Mouse (Mus musculus) spleen, adult 2 months (tissue): Measurements from ENCODE around the gene G3bp2. TPM values are rescaled to one million over a fixed set of nuclear protein-coding genes. Genes with fewer than 3 reads are reported as not detected.
"Not testable (repeated sequence)": the region's sequence is repeated elsewhere in the genome, so short reads cannot be mapped to it uniquely, and the experiment has no call there.

ENCODE experiments used
- DNase-seq, 2 experiments: peaks; one replicate each; pipeline versions ENCODE4 v3.0.0 to v3.0.0-alpha.2; 2012 to 2021; ENCODE audit warnings: low spot score in 2 of 2, low read depth in 1 of 2
- H3K27ac ChIP-seq: fragments of 200-500 bp; 2 replicates; pipeline ENCODE4 v1.5.1; 2012; ENCODE audit warnings: low read length, inconsistent platforms; ENCODE audit not compliant: insufficient read depth
- H3K27me3 ChIP-seq: fragments of 200-500 bp; 2 replicates; pipeline ENCODE4 v1.6.1; 2012; ENCODE audit warnings: mild to moderate bottlenecking, moderate library complexity, low read length, inconsistent platforms; ENCODE audit not compliant: control insufficient read depth, insufficient read depth
- H3K36me3 ChIP-seq: fragments of 200-500 bp; 2 replicates; pipeline ENCODE4 v1.6.1; 2012; ENCODE audit warnings: mild to moderate bottlenecking, low read length, inconsistent platforms; ENCODE audit not compliant: control insufficient read depth, insufficient read depth
- H3K4me1 ChIP-seq: fragments of 200-500 bp; 2 replicates; pipeline ENCODE4 v1.6.1; 2011; ENCODE audit warnings: inconsistent platforms; ENCODE audit not compliant: control insufficient read depth, insufficient read depth, insufficient read length
- H3K4me3 ChIP-seq: fragments of 200-500 bp; 2 replicates; pipeline ENCODE4 v1.5.1; 2011; ENCODE audit warnings: mild to moderate bottlenecking, inconsistent platforms; ENCODE audit not compliant: insufficient read depth, insufficient read length; ENCODE audit errors: extremely low read depth
- CTCF ChIP-seq: fragments of 200-500 bp; IDR thresholded peaks from 2 replicates; pipeline ENCODE4 v1.5.1; 2011; ENCODE audit warnings: mild to moderate bottlenecking, inconsistent platforms; ENCODE audit not compliant: insufficient read depth, insufficient read length, insufficient replicate concordance; ENCODE audit errors: extremely low read depth
- POLR2A ChIP-seq: fragments of 200-500 bp; IDR thresholded peaks from 2 replicates; pipeline ENCODE4 v1.6.1; 2011; ENCODE audit warnings: low read depth, low read length, inconsistent platforms
- WGBS: fragments of 180-500 bp; shearing (Covaris S2); methylation state at CpG from one replicate; pipeline ENCODE4 v1.1.7; 2018; 5-methylcytosine and 5-hydroxymethylcytosine counted together
- polyA plus RNA-seq: library from polyadenylated mRNA; depleted of rRNA; stranded (reverse); fragments of >200 nt; gene quantifications from 2 replicates; pipeline ENCODE4 v1.2.3, GENCODE M21; 2012; rRNA removed

G3bp2 gene
- polyA plus RNA-seq, result 9.1 and 10.1 TPM in 2 replicates

DNA sequence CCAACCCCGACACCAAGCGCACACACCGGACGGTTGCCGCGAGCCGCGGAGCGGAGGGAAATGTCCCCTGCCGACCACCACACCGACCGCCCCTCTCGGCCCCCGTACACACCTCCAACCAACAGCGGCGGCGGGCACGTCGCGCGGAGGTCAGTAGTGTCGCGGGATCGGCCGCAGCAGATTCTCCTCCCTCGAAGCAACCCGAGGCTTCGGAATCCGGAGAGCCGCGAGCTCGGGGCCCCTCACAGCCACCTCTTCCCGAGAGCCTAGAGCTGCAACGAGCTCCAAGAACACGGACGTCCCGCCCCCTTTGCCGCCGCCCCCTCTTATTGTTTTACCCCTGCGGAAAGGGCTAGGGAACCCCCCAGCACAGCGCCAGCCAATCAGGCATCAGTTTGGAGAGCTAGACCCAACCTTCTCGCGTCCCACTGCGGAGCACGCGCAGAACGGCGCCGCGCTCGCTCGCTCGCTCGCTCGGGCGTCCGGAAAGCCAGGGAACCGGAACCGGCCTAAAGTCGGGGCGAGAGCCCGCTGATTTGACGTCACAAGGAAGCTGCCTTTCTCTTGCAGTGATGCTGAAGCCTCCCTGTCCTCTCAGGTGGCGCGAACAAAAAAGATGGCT, at the start of gene G3bp2:
G3bp2 (minus strand) TSS at position 303 of the 622 bp plus-strand sequence.
- under 1% methylated on average over 65 of the region's 65 CpGs for WGBS
- no peaks in the 10 kb centered on the region for H3K27me3 ChIP-seq
- peaks cover 5% of the 10 kb centered on the region for H3K4me1 ChIP-seq
- H3K4me3 ChIP-seq, result peak within 1 kb of the TSS; percentile 98
- DNase-seq, result peak; percentile 96 to 98
- H3K36me3 ChIP-seq, result no peaks in the 10 kb centered on the region
- TF ChIP-seq POLR2A (peak; percentile 40), CTCF (no peak)
- peak within 1 kb of the TSS; percentile 96 for H3K27ac ChIP-seq

DNA sequence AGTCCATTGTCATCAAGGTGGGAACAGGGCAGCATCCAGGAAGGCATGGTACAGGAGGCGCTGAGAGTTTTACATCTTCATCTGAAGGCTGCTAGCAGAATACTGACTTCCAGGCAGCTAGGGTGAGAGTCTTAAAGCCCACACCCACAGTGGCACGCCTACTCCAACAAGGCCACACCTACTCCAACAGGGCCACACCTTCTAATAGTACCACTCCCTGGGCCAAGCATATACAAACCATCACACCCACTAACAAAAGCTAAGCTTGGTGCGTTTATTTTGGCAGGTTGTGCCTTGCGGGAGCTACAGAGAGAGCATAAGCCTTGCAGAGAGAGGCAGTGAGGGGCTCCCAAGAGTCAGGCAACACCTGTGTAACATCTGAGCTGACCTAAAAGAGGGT, 49.5 kb upstream of the G3bp2 start:
- not testable (repeated sequence) for H3K4me1 ChIP-seq, H3K27ac ChIP-seq, DNase-seq, H3K36me3 ChIP-seq, H3K4me3 ChIP-seq, H3K27me3 ChIP-seq
- WGBS, result 79% methylated on average over 4 of the region's 4 CpGs

DNA sequence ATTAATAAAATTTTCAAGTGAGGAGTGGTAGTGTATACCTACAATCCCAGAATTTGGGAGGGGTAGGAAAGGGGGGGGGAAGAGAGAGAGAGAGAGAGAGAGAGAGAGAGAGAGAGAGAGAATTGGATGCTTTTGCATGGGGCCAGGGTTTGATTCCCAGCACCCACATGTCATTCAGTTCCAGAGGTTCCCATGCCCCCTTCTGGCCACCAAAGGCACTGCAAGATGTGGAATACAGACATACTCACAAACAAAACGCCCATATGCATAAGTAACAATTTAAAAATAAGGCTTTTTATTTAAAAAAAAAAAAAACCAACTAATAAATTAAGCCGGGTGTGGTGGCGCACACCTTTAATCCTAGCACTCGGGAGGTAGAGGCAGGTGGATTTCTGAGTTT, 48.6 kb upstream of the G3bp2 start:
- no peaks in the 10 kb centered on the region for H3K27me3 ChIP-seq
- WGBS, result 98% methylated on average over 4 of the region's 4 CpGs
- DNase-seq, result no peak
- no peaks in the 10 kb centered on the region for H3K36me3 ChIP-seq
- H3K4me3 ChIP-seq, result no peak overlapping the region
- TF ChIP-seq CTCF (no peak), POLR2A (no peak)
- H3K4me1 ChIP-seq, result no peaks in the 10 kb centered on the region; the same call in 1 of the 2 replicates
- H3K27ac ChIP-seq, result no peak overlapping the region

GRCm38 (mm10) chr5:92130040-92130682, 46.6 kb upstream of the G3bp2 start:
- Histone ChIP-seq H3K4me3 (no peak overlapping the region), H3K4me1 (no peaks in the 10 kb centered on the region; the same call in 1 of the 2 replicates), H3K27me3 (no peaks in the 10 kb centered on the region), H3K36me3 (no peaks in the 10 kb centered on the region), H3K27ac (no peak overlapping the region)
- 92% methylated on average over 6 of the region's 6 CpGs for WGBS
- DNase-seq, result no peak
- TF ChIP-seq POLR2A (no peak), CTCF (no peak)

DNA sequence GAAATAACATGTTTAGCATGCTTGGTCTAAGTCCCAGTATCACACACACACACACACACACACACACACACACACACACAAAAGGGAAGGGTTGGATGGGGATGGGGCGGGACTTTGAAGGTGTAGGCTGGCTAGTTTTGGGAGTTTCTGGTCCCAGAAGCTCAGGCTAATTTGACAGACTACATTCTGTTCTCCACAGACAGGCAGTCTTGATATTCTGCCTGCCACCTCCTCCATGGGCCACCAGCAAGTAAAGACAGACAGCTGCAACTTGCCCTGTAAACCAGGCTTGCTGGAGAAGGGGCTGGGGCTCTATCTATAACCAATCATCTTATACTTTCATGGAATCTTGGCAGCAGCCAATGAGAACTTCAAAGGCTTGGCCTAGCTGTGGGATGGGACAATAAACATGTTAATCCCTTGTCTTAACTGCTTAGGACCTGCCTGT, 45.8 kb upstream of the G3bp2 start:
- Histone ChIP-seq H3K4me1 (no peaks in the 10 kb centered on the region; the same call in 1 of the 2 replicates), H3K27me3 (no peaks in the 10 kb centered on the region), H3K4me3 (no peak overlapping the region), H3K27ac (no peak overlapping the region), H3K36me3 (no peaks in the 10 kb centered on the region)
- 91% methylated on average over 1 of the region's 1 CpGs for WGBS
- DNase-seq, result no peak
- TF ChIP-seq POLR2A (no peak), CTCF (no peak)

DNA sequence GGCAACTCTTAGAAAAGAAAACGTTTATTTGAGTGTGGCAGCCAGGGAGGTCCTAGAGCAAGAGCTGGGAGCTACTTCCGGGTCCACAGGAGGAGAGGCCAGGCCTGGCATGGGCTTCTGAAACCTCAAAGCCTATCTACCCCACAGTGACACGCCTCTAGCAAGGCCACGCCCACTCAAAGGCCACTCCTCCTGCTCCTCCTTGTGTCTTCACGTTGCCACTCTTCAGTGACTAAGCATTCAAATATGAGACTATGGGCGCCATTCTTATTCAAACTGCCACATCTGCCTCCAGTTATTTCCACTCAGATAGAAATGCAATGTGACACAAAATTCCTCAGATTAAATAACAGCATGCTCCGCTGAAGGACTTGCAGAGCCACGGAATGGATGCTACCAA, 45.1 kb upstream of the G3bp2 start:
- Histone ChIP-seq H3K27ac (no peak overlapping the region), H3K27me3 (no peaks in the 10 kb centered on the region), H3K4me1 (no peaks in the 10 kb centered on the region; the same call in 1 of the 2 replicates), H3K36me3 (no peaks in the 10 kb centered on the region), H3K4me3 (no peak overlapping the region)
- TF ChIP-seq POLR2A, result no peak
- no peak for TF ChIP-seq CTCF
- 48% methylated on average over 8 of the region's 8 CpGs for WGBS
- no peak for DNase-seq

DNA sequence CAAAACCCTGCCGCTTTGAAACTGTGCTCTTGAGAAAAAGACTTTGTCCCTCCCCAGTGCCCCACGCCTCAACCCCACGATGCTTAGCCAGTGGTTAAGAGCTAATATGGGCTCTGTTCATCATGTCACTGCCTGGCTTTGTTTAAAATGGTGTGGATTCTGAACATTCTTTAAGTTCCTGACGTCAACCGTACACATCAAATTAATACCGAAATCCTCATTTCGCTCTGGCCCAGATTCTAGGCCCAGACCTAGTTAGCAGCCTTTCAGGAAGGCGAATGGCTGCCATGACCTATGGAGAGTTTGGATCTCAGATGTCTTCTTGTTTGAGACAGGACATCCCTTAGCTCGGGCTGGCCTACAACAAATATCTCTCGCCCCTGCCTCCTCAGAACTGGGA, 44.2 kb upstream of the G3bp2 start:
- DNase-seq, result no peak
- 90% methylated on average over 10 of the region's 10 CpGs for WGBS
- no peak overlapping the region for H3K4me3 ChIP-seq
- no peaks in the 10 kb centered on the region for H3K27me3 ChIP-seq
- no peak overlapping the region; the same call in 1 of the 2 replicates for H3K27ac ChIP-seq
- no peaks in the 10 kb centered on the region; the same call in 1 of the 2 replicates for H3K4me1 ChIP-seq
- no peaks in the 10 kb centered on the region for H3K36me3 ChIP-seq
- no peak for TF ChIP-seq CTCF
- TF ChIP-seq POLR2A, result no peak
